In the genomic region with DNA sequence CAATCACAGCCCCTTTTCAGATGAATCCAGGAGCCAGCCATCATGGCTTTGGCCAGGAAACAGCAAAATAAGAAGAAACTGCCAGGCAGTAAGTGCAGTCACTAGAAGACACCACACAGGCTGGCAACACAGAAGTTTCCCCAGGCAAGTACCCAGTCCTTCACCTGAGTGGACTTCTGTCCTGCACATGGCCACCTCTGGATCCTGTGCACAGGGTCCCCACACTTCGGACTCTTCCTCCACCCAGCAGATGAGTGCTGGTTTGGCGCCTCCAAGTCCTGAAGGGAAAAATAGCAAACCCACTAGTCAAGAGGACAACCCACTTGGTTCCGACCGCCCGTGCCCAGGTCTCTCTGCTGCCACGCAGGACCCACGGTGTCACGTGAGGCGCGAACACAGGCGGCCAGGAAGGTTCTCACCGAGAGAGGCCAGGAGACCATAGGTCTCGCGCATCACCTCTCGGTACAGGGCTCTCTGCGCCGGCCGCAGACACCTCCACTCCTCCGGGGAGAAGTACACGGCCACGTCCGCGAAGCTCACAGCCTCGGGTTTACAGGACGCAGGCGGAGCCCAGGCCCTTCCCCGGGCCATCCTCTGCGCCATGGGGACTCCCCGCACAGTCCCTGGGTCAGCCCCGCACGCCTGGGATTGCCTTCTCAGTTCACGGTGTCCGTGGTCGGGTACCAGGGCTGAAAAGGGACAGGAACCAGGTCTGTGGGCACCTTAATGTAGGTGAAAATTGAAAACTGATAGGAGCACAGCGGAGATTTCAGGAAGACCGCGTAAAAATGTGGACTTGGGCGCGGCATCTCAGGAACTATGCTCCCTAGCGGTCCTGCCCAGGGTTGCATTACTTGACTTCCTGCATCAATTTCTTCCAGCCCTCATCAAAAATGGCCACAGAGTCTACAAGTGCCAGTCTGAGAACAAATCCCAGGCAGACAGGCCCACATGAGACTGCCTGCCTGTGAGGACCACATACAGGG, we compare ENCODE assay signal across 8 mouse cellular contexts. TPM values are rescaled to one million over a fixed set of nuclear protein-coding genes. Genes with fewer than 3 reads are reported as not detected.
DNase-seq lines count a peak whose midpoint lies in the region; ATAC-seq and TF ChIP-seq lines count a peak whose summit lies in the region.
"Not testable (repeated sequence)": the region's sequence is repeated elsewhere in the genome, so short reads cannot be mapped to it uniquely, and the experiment has no call there.

TSS of gene Zfp764 (minus strand) at position 821 of the 986 bp plus-strand sequence.

- H3K27ac ChIP-seq in forebrain, embryonic 13.5 days, result peak within 1 kb of the TSS; percentile 52; the same call in 1 of the 2 replicates
- peak within 1 kb of the TSS; percentile 61 for H3K27ac ChIP-seq in liver, postnatal 0 days (ENCODE audit: low read depth)
- peak within 1 kb of the TSS; percentile 35 for H3K27ac ChIP-seq in neural tube, embryonic 14.5 days (ENCODE audit: low read depth, low read length)

- peak; percentile 74; the same call in 1 of the 2 replicates for ATAC-seq in cerebellum, adult (ENCODE audit: insufficient number of reproducible peaks, low FRiP score, low TSS enrichment)
- ATAC-seq in forebrain, embryonic 13.5 days, result peak; percentile 90
- ATAC-seq in liver, postnatal 0 days, result peak; percentile 91
- ATAC-seq in neural tube, embryonic 14.5 days (ENCODE audit: low read depth), result peak; percentile 86

- H3K9ac ChIP-seq in forebrain, embryonic 13.5 days, result peak within 1 kb of the TSS; percentile 79
- peak within 1 kb of the TSS; percentile 76 for H3K9ac ChIP-seq in liver, postnatal 0 days (replicated peaks)
- H3K9ac ChIP-seq in neural tube, embryonic 14.5 days (replicated peaks; ENCODE audit: low read depth, low read length), result peak within 1 kb of the TSS; percentile 67

- DNase-seq in heart, postnatal 10 days, result peak; percentile 90 to 95
- DNase-seq in large intestine, adult 2 months (ENCODE audit: low read depth, low spot score), result peak; percentile 65
- peak; percentile 85 for DNase-seq in liver, postnatal 0 days
- DNase-seq in testis, postnatal 10 days (ENCODE audit: low spot score), result peak; percentile 91

- not testable (repeated sequence) for H3K36me3 ChIP-seq in E14TG2a.4 (ENCODE audit: insufficient read depth, low read length); forebrain, embryonic 13.5 days (ENCODE audit: poor library complexity, severe bottlenecking); liver, postnatal 0 days (replicated peaks; ENCODE audit: insufficient read depth, low read length); neural tube, embryonic 14.5 days (ENCODE audit: control insufficient read depth, insufficient read depth, low read length)

- TF ChIP-seq EP300 in liver, postnatal 0 days (IDR thresholded peaks at IDR 0.05; ENCODE audit: low read depth), result not testable (repeated sequence)

- peak; percentile 67 for TF ChIP-seq CTCF in E14TG2a.4 (conservative IDR thresholded peaks at IDR 0.05; ENCODE audit: low read length)
- peak; percentile 83 for TF ChIP-seq CTCF in liver, postnatal 0 days (IDR thresholded peaks at IDR 0.05; ENCODE audit: low read depth)

- peaks cover 23% of the 10 kb centered on the region for H3K4me1 ChIP-seq in E14TG2a.4 (replicated peaks; ENCODE audit: low read depth, low read length)
- H3K4me1 ChIP-seq in forebrain, embryonic 13.5 days; liver, postnatal 0 days (ENCODE audit: insufficient read depth); neural tube, embryonic 14.5 days (ENCODE audit: control insufficient read depth, insufficient read depth, low read length): not testable (repeated sequence)

- not testable (repeated sequence) for H3K9me3 ChIP-seq in E14TG2a.4 (ENCODE audit: low read length); forebrain, embryonic 13.5 days (replicated peaks); liver, postnatal 0 days (ENCODE audit: low read length); neural tube, embryonic 14.5 days (ENCODE audit: control insufficient read depth, low read length)

- intact Hi-C loops in heart, postnatal 10 days (cut with DNase I), result loop anchor here (5.0 kb wide), 2 partner anchors 44 to 66 kb away; no protein-coding TSS in a partner anchor

- peak within 1 kb of the TSS; percentile 90 for H3K4me2 ChIP-seq in forebrain, embryonic 13.5 days
- peak within 1 kb of the TSS; percentile 89 for H3K4me2 ChIP-seq in liver, postnatal 0 days (ENCODE audit: low read depth, low read length)
- H3K4me2 ChIP-seq in neural tube, embryonic 14.5 days (ENCODE audit: low read depth, low read length), result peak within 1 kb of the TSS; percentile 79

- peak within 1 kb of the TSS; percentile 82 for H3K4me3 ChIP-seq in E14TG2a.4 (replicated peaks; ENCODE audit: low read length)
- H3K4me3 ChIP-seq in forebrain, embryonic 13.5 days, result peak within 1 kb of the TSS; percentile 50
- H3K4me3 ChIP-seq in liver, postnatal 0 days (ENCODE audit: low read depth, low read length), result peak within 1 kb of the TSS; percentile 63
- peak within 1 kb of the TSS; percentile 45 for H3K4me3 ChIP-seq in neural tube, embryonic 14.5 days (ENCODE audit: low read depth, low read length)

- 5% methylated on average over 40 of the region's 40 CpGs for WGBS in forebrain, embryonic 13.5 days
- 2% methylated on average over 40 of the region's 40 CpGs for WGBS in large intestine, adult 2 months
- 5% methylated on average over 40 of the region's 40 CpGs for WGBS in liver, postnatal 0 days (ENCODE audit: insufficient replicate concordance)
- 5% methylated on average over 39 of the region's 40 CpGs for WGBS in neural tube, embryonic 14.5 days

- peaks cover 15% of the 10 kb centered on the region for H3K27me3 ChIP-seq in E14TG2a.4 (ENCODE audit: insufficient read depth, low read length)
- not testable (repeated sequence) for H3K27me3 ChIP-seq in forebrain, embryonic 13.5 days; liver, postnatal 0 days (ENCODE audit: insufficient read depth, low read length); neural tube, embryonic 14.5 days (ENCODE audit: control insufficient read depth, insufficient read depth, low read length)

RNA-seq across cellular contexts. Expression of gene Zfp764, which starts in this region (rescaled TPM):
- polyA plus RNA-seq in forebrain, embryonic 13.5 days (2015; fragmentation: Nextera tagmentation; extraction: Ambion mirVana), result 4.3 and 5.4 TPM in 2 replicates
- 1 to 10 TPM; 4.7 TPM for total RNA-seq in heart, postnatal 10 days (2021)
- polyA plus RNA-seq in large intestine, adult 2 months (2012; rRNA removed), result 5.8 and 8.8 TPM in 2 replicates
- 0.98 and 1.1 TPM in 2 replicates for polyA plus RNA-seq in liver, postnatal 0 days (2015; fragmentation: Nextera tagmentation; extraction: Ambion mirVana)
- 5.5 and 5.7 TPM in 2 replicates for polyA plus RNA-seq in neural tube, embryonic 14.5 days (2014; fragmentation: Nextera tagmentation; extraction: Ambion mirVana)

Comparison
In these comparisons a context has a peak if more than half of its experiments do, and no peak if none do; other contexts are left out.
1. Peak in every context shown above with its lines: DNase-seq, ATAC-seq, H3K4me3 ChIP-seq and H3K27ac ChIP-seq.